Mouse (Mus musculus) cerebellum, adult 9-10 months (tissue): Measurements from ENCODE around the gene Med15.
"Not testable (repeated sequence)": the region's sequence is repeated elsewhere in the genome, so short reads cannot be mapped to it uniquely, and the experiment has no call there.

Experiments used
- DNase-seq: peaks from one replicate; pipeline ENCODE4 v3.0.0; 2022

Gene Med15

DNA sequence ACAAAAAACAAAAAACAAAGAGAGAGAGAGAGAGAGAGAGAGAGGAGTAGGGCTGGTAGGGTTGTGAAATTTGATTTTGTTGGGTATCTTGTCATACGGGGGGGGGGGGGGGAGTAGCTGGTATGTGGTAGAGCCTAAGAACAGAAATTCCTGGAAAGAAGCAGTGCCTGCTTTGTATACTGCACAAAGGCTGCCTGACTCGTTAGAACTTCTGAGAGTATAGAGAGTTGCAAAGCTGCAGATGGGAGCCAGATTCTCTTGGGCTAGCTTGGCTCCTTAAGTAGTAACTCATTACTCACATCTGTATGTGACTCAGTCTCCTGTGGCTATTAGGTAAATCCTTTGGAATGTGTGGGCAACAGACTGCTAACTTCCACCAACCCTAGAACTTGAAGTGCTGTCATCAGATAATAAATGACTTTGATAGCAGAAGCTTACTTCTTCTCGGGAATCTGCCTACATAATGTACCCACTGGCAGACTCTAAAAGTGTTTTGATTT, at the start of gene Med15:
TSS of gene Med15 (minus strand) at position 51 of the 500 bp plus-strand sequence.
- no peak for DNase-seq

DNA sequence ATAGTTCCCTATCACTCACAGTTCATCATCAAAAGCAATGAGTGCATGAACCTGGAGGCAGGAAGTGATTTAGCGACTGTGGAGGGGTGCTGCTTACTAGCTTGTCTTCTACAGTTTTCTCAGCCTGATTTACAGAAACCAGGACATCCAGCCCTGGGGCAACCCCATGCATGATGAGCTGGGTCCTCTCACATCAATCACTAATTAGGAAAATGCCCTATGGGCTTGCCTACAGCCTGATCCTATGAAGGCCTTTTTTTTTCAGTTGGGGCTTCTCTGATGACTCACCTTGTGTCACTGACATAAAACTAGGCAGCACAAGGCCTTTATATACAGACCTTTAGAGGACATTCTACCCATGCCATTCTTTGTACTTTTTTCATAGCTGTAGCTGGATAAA, 47.0 kb upstream of the Med15 start:
- no peak for DNase-seq

DNA sequence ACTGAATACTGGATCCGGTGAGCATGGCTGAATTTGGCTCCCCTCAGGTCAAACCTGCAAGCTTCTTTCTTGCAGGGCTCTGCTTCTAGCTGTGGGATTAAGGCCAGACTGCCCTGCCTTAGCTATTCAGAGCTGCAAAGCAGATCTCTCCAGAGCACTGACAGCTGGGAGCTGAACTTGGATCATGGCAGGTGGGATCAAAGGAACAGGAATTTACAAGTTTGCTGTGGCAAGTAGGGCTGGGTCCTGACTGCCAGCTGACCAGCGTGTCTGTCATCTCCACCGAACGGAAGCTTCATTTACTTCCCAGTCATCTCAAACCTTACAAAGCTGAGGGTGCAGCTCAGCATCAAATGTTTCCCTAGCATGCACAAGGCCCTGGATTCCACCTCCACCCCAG, 45.5 kb upstream of the Med15 start:
- DNase-seq, result no peak

- peak; percentile 42 for DNase-seq
These were observed 44.1 kb upstream of the Med15 start for GRCm38 (mm10) chr16:17776828-17777227.

DNA sequence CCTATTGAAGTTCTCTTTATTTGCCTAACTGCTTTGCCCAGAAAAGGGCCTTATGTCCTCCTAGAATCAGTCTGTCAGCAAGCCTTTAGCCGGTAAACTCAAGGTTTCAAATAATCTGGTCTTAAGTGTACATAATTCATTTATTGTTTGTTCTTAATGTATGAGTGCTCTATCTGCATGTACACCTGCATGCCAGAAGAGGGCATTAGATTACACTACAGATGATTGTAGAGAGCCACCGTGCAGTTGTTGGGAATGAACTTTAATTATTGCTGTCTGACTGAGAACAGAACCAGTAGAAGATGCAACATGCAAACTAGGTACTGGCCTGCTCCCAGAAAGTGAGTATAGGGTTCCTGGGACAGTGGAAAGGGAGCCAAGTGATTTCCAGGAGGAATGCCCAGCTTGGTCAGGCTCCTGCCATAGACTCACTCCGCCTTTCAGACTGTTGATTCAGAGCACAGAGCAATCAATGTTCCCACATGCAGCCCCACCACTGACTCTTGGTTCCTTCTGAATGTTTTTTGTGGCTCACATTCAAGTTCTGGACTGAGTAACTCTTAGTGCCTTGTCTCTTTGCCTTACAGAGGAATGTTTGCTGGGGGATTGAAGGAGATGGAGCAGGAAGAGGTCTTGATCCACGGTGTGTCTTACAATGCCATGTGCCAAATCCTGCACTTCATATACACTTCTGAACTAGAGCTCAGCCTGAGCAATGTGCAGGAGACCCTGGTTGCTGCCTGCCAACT, 38.6 kb upstream of the Med15 start:
- peak; percentile 34 for DNase-seq

DNA sequence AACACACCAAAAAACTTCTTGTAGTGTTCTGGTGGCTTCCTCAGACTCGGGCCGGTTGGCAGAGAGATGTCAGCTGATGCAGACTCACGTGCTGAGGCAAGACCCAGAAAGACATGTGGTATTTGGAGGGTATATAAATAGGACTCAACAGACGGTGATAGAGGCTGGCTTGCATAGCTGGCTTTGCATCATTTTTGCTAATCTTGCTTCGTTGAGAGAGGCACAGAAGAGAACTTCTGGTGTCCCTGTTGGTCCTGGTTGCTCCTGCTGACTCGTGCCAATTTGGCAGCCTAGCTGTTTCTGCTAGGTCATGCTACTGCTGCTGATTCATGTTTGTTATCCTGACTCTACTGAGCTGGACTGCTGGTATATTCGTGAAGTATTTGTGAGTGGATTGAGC, 36.1 kb upstream of the Med15 start:
- DNase-seq, result peak; percentile 82

DNA sequence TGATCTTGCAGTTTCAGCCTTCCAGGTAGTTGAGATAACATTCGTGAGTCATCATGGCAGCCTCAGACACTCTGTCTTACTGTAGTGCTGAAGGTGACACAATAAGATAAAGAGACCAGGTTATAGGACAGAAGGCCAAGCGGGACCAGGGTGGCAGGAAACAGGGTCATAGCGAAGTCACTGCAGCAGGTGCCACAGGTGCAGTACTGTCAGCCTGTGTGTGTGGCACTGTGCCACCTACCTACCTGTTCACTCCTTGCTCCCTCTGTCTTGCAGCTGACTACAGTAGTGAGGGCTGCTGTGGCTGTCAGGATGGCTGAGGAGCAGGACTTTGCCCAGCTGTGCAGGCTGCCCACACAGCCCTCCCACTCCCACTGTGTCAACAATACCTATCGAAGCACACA, 31.4 kb upstream of the Med15 start:
- no peak for DNase-seq

GRCm38 (mm10) chr16:17761074-17761473, 28.4 kb upstream of the Med15 start:
- DNase-seq, result no peak

DNA sequence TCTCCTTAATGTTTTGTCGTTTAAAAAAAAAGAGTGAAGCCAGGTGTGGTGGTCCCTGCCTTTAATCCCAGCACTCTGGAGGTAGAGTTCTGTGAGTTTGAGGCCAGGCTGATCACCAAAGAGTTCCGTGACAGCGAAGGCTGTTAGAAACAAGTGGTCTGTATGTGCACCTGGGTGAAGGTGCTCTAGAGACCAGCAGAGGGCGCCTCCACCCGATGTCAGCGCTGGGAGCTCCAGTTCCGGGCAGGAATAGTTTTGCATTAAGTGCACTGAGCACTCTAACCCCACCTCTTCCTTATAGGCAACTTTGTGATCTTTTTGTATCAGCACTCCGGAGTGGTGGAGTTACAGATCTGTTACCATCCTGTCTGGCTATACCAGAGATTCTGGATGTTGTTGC, 28.0 kb upstream of the Med15 start:
- peak; percentile 58 for DNase-seq

GRCm38 (mm10) chr16:17759813-17760321, 27.2 kb upstream of the Med15 start:
- peak; percentile 69 for DNase-seq

- peak; percentile 89 for DNase-seq
These were observed 26.7 kb upstream of the Med15 start, which contains the start of gene Klhl22 for GRCm38 (mm10) chr16:17759344-17759773. Klhl22 (plus strand) TSS chr16:17759618.

- DNase-seq, result no peak
These were observed 26.2 kb upstream of the Med15 start for GRCm38 (mm10) chr16:17758902-17759301.

DNA sequence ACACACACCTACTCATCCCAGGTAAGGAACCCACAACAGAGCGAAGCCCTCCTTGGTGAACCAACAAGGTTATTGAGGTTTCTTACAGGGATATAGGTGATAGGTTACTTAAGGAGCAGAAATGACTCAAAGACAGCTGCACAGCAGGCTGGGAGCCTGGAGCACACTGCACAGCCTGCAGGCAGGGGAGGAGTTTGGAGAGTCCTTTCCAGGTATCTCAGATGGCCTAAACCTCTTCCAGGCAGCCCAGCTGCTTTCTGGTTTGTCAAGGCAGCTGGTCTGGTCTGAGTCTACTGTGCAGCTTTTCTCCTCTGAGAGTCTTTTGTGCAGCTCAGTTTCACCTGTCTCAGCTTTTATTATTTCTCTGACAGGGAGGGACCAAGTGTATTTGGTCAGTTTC, 25.1 kb upstream of the Med15 start:
- no peak for DNase-seq

GRCm38 (mm10) chr16:17753686-17754085, 21.0 kb upstream of the Med15 start:
- DNase-seq, result no peak

DNA sequence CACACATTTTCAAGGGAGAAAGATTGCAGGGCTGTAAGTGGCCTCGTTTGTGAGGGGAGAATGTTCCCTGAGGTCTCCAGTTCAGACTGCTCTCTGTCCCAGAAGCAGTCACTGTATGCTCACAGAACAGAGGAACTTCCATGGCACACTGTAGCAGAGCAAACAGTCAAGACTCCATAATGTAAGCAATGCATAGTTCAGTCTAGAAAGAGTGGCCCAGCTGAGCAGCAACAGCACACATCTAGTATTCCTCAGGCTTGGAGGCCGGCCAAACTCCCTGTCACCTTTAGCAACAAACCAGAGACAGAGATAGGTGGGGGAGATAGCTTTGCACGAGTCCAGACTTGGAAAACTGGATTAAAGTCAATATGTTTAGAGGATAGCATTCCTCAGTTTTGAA, 20.3 kb upstream of the Med15 start:
- no peak for DNase-seq

- DNase-seq, result no peak
These were observed 12.4 kb upstream of the Med15 start for GRCm38 (mm10) chr16:17745067-17745466.

DNA sequence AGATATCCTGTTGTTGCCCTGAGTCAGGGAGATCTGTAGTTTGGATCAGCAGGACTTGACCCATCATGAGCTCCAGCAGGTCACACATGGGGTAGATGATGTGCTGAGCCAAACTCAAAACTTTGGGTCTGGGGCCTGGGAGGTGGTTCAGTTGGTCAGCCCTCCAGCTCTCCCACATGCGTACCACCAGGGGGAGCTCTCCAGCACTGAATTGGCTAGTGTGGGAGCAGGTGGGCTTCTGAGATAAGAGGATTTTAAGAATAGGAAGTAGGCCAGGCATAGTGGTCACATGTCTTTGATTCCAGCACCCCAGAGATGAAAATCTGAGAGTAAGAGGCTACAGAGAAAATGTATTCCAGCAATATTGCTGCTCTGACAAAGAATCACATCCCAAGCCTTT, 11.8 kb upstream of the Med15 start:
- DNase-seq, result no peak

DNA sequence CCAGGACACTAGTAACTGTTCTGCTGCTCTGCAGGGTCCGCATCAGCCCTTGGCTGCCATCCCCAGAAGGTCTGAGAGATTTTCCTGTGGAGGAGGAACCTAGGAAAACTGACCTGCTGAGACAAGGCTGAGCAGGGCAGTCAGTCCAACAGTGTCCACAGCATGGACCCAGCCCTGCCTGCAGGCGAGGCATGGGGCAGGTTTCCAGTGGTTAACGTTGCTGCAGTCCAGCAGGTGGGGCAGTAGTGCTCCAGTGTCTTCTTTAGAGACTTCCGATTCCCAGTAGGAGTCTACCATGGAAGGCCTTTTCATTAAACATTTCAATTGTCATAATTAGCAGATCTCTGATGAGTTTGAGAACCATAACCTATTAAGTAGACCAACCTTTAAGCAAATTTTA, 10.6 kb upstream of the Med15 start:
- no peak for DNase-seq

GRCm38 (mm10) chr16:17742810-17743209, 10.1 kb upstream of the Med15 start:
- DNase-seq, result no peak

- no peak for DNase-seq
These were observed 7.4 kb upstream of the Med15 start for GRCm38 (mm10) chr16:17740080-17740479.

- no peak for DNase-seq
These were observed 3.5 kb upstream of the Med15 start for GRCm38 (mm10) chr16:17736156-17736555.

DNA sequence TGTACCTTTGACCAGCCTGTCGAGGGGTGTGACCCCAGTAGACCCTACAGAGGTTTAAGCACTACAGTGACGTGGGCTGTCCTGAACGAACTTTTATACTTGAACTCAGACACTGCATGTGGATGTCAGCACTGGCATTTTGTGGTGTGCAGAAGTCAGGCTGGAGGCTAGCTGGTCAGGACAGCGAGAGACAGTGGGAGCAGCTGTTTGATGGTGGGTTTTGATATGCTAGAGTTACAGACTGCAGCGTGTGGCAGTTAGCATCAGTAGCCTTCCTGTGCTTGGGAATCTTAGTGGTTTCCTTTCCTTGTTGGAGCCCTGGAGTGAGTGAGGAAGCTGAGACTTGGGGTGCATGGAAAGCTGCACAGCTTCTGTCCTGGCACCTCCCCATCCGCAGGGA, 2.2 kb upstream of the Med15 start:
- DNase-seq, result not testable (repeated sequence)

DNA sequence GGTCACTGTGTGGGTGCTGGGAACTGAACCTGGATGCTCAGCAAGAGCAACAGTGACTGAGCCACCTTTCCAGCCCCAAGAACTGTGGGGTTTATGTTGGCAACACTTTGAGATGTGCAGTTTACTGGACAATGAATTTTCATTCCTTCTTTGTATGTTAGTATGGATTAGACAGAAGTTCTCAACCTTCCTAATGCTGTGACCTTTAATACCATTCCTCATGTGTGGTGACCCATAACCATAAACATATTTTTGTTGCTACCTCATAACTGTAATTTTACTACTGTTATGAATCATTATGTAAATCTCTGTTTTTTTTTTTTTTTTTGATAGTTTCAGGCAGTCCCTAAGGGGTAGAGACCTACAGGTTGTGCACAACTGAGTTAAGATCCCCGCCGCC, 955 bp upstream of the Med15 start:
- DNase-seq, result no peak

- DNase-seq, result no peak
These were observed 260 bp downstream of the Med15 start for GRCm38 (mm10) chr16:17732431-17732830.

GRCm38 (mm10) chr16:17732021-17732420, 670 bp downstream of the Med15 start:
- no peak for DNase-seq
